Mouse (Mus musculus) midbrain, embryonic 15.5 days (tissue): Measurements from ENCODE around the gene 1700003F12Rik. TPM values are rescaled to one million over a fixed set of nuclear protein-coding genes. Genes with fewer than 3 reads are reported as not detected.

Experiments used
- ATAC-seq: fragments of 200-750 bp; cut with Nextera tagmentation; replicated peaks from 2 replicates; pipeline ENCODE4 v1.8.0; 2017; ENCODE audit warnings: moderate TSS enrichment
- H3K27ac ChIP-seq: fragments of 300-500 bp; sonication (generic); 2 replicates; pipeline ENCODE4 v1.5.1; 2015; ENCODE audit warnings: mild to moderate bottlenecking, inconsistent platforms
- H3K27me3 ChIP-seq: fragments of 300-500 bp; sonication (generic); replicated peaks from 2 replicates; pipeline ENCODE4 v1.6.1; 2015; ENCODE audit warnings: inconsistent platforms
- H3K36me3 ChIP-seq: fragments of 300-500 bp; sonication (generic); replicated peaks from 2 replicates; pipeline ENCODE4 v1.6.1; 2015; ENCODE audit warnings: inconsistent platforms
- H3K4me1 ChIP-seq: fragments of 300-500 bp; sonication (generic); 2 replicates; pipeline ENCODE4 v1.6.1; 2015; ENCODE audit warnings: inconsistent platforms
- H3K4me2 ChIP-seq: fragments of 300-500 bp; sonication (generic); 2 replicates; pipeline ENCODE4 v1.6.1; 2015; ENCODE audit warnings: inconsistent platforms, mild to moderate bottlenecking, moderate library complexity
- H3K4me3 ChIP-seq: fragments of 300-500 bp; sonication (generic); 2 replicates; pipeline ENCODE4 v1.5.1; 2015; ENCODE audit warnings: mild to moderate bottlenecking, inconsistent platforms
- H3K9ac ChIP-seq: fragments of 300-500 bp; sonication (generic); 2 replicates; pipeline ENCODE4 v1.6.1; 2015; ENCODE audit warnings: mild to moderate bottlenecking, inconsistent platforms
- H3K9me3 ChIP-seq: fragments of 300-500 bp; sonication (generic); 2 replicates; pipeline ENCODE4 v1.6.1; 2016; ENCODE audit warnings: inconsistent platforms
- WGBS: fragments of 180-500 bp; shearing (Covaris S2); methylation state at CpG from one replicate; pipeline ENCODE4 v1.1.7; 2015; ENCODE audit warnings: mixed read lengths; 5-methylcytosine and 5-hydroxymethylcytosine counted together
- polyA plus RNA-seq: library from polyadenylated mRNA; unstranded; fragments of >200 nt; fragmentation: Nextera tagmentation; extraction: Ambion mirVana; gene quantifications from 2 replicates; pipeline ENCODE4 v1.2.1, GENCODE M21; 2015

Gene 1700003F12Rik
- polyA plus RNA-seq: 1.8 and 2.1 TPM in 2 replicates

DNA sequence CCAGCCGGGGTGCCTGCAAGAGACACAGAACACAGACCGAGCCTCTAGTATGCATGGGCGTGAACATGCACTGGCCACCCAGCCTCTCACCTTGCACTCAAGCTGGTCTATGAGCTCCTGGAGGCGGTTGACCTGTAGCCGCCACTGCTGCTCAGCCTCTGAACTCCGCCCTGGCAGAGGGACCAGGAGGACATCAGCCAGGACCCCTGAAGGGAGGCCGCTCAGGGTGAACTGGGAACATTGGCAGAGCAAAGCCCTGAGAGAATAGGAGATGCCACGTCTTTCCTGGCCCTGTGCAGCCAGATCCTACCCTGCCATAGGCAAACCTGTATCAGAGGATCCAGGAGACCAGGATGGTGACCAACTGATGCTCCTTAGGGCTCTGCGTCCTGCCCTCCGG is at the start of gene 1700003F12Rik:
Gene 1700003F12Rik, plus strand, starts transcription at position 375 of the 400 bp plus-strand sequence.
- Histone ChIP-seq H3K4me2 (no peak within 1 kb of the TSS), H3K9me3 (no peaks in the 10 kb centered on the region), H3K27ac (no peak within 1 kb of the TSS), H3K36me3 (no peaks in the 10 kb centered on the region), H3K27me3 (peaks cover 14% of the 10 kb centered on the region; the same call in 1 of the 2 replicates), H3K4me1 (peaks cover 15% of the 10 kb centered on the region), H3K4me3 (no peak within 1 kb of the TSS), H3K9ac (no peak within 1 kb of the TSS)
- ATAC-seq: no peak
- WGBS: 90% methylated on average over 10 of the region's 10 CpGs

- ATAC-seq: no peak
- Histone ChIP-seq H3K9me3 (no peaks in the 10 kb centered on the region), H3K27ac (no peak overlapping the region), H3K27me3 (no peaks in the 10 kb centered on the region), H3K4me2 (no peak overlapping the region), H3K9ac (no peak overlapping the region), H3K4me3 (no peak overlapping the region), H3K4me1 (no peaks in the 10 kb centered on the region), H3K36me3 (no peaks in the 10 kb centered on the region)
- WGBS: 71% methylated on average over 5 of the region's 5 CpGs
These were observed 48.3 kb upstream of the 1700003F12Rik start for GRCm38 (mm10) chr2:154498571-154498970.

DNA sequence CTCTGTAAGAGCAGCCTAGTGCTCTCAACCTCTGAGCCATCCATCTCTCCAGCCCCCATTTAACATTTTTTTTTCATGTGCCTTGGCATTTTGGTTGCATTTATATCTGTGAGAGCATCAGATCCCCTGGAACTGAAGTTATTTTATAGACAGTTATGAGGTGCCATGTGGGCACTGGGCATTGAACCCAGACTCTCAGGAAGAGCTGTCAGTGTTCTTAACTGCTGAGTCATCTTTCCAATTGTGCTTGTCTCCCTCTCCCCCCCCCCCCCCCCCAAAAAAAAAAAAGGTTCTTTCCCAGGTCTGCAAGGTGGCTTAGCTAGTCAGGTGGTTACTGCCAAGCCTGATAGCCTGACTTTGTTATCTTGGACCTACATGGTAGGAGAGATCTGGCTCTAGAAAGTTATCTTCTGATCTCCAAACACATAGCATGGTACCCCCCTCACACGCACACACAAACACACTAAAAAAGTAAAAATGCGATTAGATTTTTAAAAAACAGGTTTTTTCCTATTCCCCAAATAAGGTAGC is 47.1 kb upstream of the 1700003F12Rik start:
- ATAC-seq: no peak
- H3K4me3 ChIP-seq: no peak overlapping the region
- H3K4me1 ChIP-seq: no peaks in the 10 kb centered on the region
- H3K27ac ChIP-seq: no peak overlapping the region
- no peaks in the 10 kb centered on the region for H3K9me3 ChIP-seq
- H3K9ac ChIP-seq: no peak overlapping the region
- H3K36me3 ChIP-seq: no peaks in the 10 kb centered on the region
- no peak overlapping the region for H3K4me2 ChIP-seq
- WGBS: 95% methylated on average over 2 of the region's 2 CpGs
- H3K27me3 ChIP-seq: no peaks in the 10 kb centered on the region

- H3K4me2 ChIP-seq: no peak overlapping the region
- WGBS: 93% methylated on average over 3 of the region's 3 CpGs
- H3K4me1 ChIP-seq: no peaks in the 10 kb centered on the region
- H3K9ac ChIP-seq: no peak overlapping the region
- no peak overlapping the region for H3K27ac ChIP-seq
- H3K9me3 ChIP-seq: no peaks in the 10 kb centered on the region
- H3K36me3 ChIP-seq: no peaks in the 10 kb centered on the region
- no peaks in the 10 kb centered on the region for H3K27me3 ChIP-seq
- no peak for ATAC-seq
- H3K4me3 ChIP-seq: no peak overlapping the region
These were observed 46.1 kb upstream of the 1700003F12Rik start for GRCm38 (mm10) chr2:154500758-154501157.

- Histone ChIP-seq H3K4me3 (no peak overlapping the region), H3K27me3 (no peaks in the 10 kb centered on the region), H3K27ac (no peak overlapping the region), H3K4me2 (no peak overlapping the region), H3K9me3 (no peaks in the 10 kb centered on the region), H3K36me3 (peaks cover 9% of the 10 kb centered on the region), H3K4me1 (no peaks in the 10 kb centered on the region), H3K9ac (no peak overlapping the region)
- ATAC-seq: no peak
- 75% methylated on average over 2 of the region's 2 CpGs for WGBS
These were observed 39.8 kb upstream of the 1700003F12Rik start for GRCm38 (mm10) chr2:154507076-154507475.

- Histone ChIP-seq H3K27ac (no peak overlapping the region), H3K27me3 (no peaks in the 10 kb centered on the region), H3K9ac (no peak overlapping the region), H3K4me1 (no peaks in the 10 kb centered on the region), H3K9me3 (no peaks in the 10 kb centered on the region), H3K4me3 (no peak overlapping the region), H3K4me2 (no peak overlapping the region), H3K36me3 (peaks cover 9% of the 10 kb centered on the region)
- ATAC-seq: no peak
- WGBS: 79% methylated on average over 9 of the region's 9 CpGs
These were observed 39.2 kb upstream of the 1700003F12Rik start for GRCm38 (mm10) chr2:154507566-154508283.

GRCm38 (mm10) chr2:154508450-154508849 is 38.4 kb upstream of the 1700003F12Rik start:
- Histone ChIP-seq H3K27ac (no peak overlapping the region), H3K36me3 (peaks cover 9% of the 10 kb centered on the region), H3K9ac (no peak overlapping the region), H3K27me3 (no peaks in the 10 kb centered on the region), H3K9me3 (no peaks in the 10 kb centered on the region), H3K4me1 (no peaks in the 10 kb centered on the region), H3K4me2 (no peak overlapping the region), H3K4me3 (no peak overlapping the region)
- ATAC-seq: no peak
- WGBS: 91% methylated on average over 4 of the region's 4 CpGs

DNA sequence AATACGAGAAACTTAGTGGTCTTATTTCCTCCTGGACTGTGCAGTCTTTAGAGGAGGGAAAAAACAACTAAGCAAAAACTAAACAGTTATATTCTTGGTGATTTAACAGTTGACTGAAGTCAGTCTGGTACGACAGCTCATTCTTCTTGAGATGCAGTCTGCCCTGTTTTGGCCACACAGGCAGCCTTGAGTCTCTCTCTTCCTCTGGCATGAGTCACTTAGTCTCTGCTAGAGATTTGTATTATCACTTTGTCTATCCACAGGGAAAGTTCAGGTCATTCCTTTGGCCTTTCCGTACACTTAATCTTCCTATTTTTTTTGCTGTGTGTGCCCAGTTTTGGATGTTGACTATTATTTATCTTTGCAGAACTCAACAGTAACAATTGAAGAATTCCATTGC is 36.7 kb upstream of the 1700003F12Rik start:
- no peak for ATAC-seq
- no peak overlapping the region for H3K4me3 ChIP-seq
- peaks cover 9% of the 10 kb centered on the region for H3K36me3 ChIP-seq
- no peak overlapping the region for H3K27ac ChIP-seq
- WGBS: 95% methylated on average over 3 of the region's 3 CpGs
- H3K4me2 ChIP-seq: no peak overlapping the region
- H3K27me3 ChIP-seq: no peaks in the 10 kb centered on the region
- no peak overlapping the region for H3K9ac ChIP-seq
- no peaks in the 10 kb centered on the region for H3K9me3 ChIP-seq
- no peaks in the 10 kb centered on the region for H3K4me1 ChIP-seq

- no peaks in the 10 kb centered on the region for H3K4me1 ChIP-seq
- H3K36me3 ChIP-seq: 0 out of 2 replicates have a peak, but pooled peaks cover 6% of the 10 kb centered on the region
- no peak overlapping the region for H3K4me3 ChIP-seq
- no peak overlapping the region for H3K27ac ChIP-seq
- H3K9me3 ChIP-seq: no peaks in the 10 kb centered on the region
- no peak overlapping the region for H3K4me2 ChIP-seq
- ATAC-seq: no peak
- 87% methylated on average over 3 of the region's 3 CpGs for WGBS
- H3K9ac ChIP-seq: no peak overlapping the region
- no peaks in the 10 kb centered on the region for H3K27me3 ChIP-seq
These were observed 29.9 kb upstream of the 1700003F12Rik start for GRCm38 (mm10) chr2:154516944-154517343.

DNA sequence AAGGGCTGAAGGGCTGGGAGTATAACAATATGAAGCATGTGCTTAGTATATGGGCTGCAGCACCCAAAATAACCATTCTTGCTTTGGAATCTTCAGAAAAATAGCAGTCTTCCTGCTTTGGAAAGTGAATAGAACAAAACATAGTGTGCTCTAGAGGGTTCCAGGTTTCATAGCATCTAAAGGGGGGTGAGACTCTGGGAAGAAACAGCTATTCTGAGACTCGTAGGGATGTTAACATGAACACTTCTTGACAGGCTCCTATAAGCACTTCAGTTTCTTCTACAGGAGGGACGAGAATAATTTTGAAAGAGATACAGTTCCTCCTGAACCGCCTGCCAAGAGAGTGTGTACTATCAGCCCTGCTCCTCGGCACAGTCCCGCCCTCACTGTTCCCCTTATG is 29.5 kb upstream of the 1700003F12Rik start:
- no peak for ATAC-seq
- Histone ChIP-seq H3K4me1 (no peaks in the 10 kb centered on the region), H3K4me3 (no peak overlapping the region), H3K9me3 (no peaks in the 10 kb centered on the region), H3K4me2 (no peak overlapping the region), H3K9ac (no peak overlapping the region), H3K27me3 (no peaks in the 10 kb centered on the region), H3K27ac (no peak overlapping the region), H3K36me3 (0 out of 2 replicates have a peak, but pooled peaks cover 6% of the 10 kb centered on the region)
- WGBS: 96% methylated on average over 5 of the region's 5 CpGs

DNA sequence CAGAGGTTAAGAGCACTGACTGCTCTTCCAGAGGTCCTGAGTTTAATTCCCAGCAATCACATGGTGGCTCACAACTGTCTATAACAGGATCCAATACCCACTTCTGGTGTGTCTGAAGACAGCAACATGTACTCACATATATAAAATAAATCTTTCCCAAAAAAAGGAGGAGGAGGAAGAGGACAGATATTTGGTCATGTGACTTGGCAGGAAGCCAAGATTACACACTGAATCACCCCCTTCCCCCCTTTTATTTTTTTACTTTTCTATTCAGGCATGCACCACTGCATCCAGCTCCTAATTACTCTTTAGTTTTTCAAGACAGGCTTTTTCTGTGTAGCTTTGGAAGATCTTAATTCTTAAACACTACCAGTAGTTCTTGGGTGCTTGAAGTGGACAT is 25.4 kb upstream of the 1700003F12Rik start:
- no peak for ATAC-seq
- no peaks in the 10 kb centered on the region for H3K9me3 ChIP-seq
- H3K36me3 ChIP-seq: peaks cover 19% of the 10 kb centered on the region; the same call in 1 of the 2 replicates

GRCm38 (mm10) chr2:154522334-154522733 is 24.6 kb upstream of the 1700003F12Rik start:
- Histone ChIP-seq H3K36me3 (peaks cover 19% of the 10 kb centered on the region; the same call in 1 of the 2 replicates), H3K4me1 (no peaks in the 10 kb centered on the region), H3K27me3 (no peaks in the 10 kb centered on the region), H3K4me2 (no peak overlapping the region), H3K9me3 (no peaks in the 10 kb centered on the region), H3K27ac (no peak overlapping the region), H3K4me3 (no peak overlapping the region), H3K9ac (no peak overlapping the region)
- 97% methylated on average over 5 of the region's 5 CpGs for WGBS
- ATAC-seq: no peak

More for the DNA sequence above, 25.4 kb upstream of the 1700003F12Rik start:
- Histone ChIP-seq H3K4me1 (no peaks in the 10 kb centered on the region), H3K27ac (no peak overlapping the region), H3K9ac (no peak overlapping the region), H3K27me3 (no peaks in the 10 kb centered on the region), H3K4me2 (no peak overlapping the region), H3K4me3 (no peak overlapping the region)

DNA sequence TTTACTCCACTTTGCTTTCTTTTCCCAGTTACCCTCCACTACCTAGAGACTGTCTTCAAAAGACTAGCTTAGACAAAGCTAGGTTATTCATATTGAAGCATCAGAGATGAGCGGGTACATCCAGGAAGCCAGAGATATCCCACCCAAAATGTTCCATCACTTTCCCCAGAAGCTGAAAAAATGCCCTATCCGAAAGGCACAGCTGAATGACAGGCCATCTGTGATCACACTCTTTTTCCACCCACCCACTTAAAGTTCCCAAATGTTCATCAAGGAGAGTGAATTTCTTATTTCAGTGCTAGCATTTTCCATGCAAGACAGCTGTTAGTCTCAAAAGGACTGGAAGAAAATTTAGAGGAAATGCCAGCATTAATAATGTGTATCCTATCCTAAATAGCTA is 21.6 kb upstream of the 1700003F12Rik start:
- peaks cover 17% of the 10 kb centered on the region; the same call in 1 of the 2 replicates for H3K36me3 ChIP-seq
- H3K4me2 ChIP-seq: no peak overlapping the region
- H3K27ac ChIP-seq: no peak overlapping the region
- 91% methylated on average over 2 of the region's 2 CpGs for WGBS
- ATAC-seq: no peak
- no peaks in the 10 kb centered on the region for H3K9me3 ChIP-seq
- H3K27me3 ChIP-seq: no peaks in the 10 kb centered on the region
- no peak overlapping the region for H3K9ac ChIP-seq
- no peaks in the 10 kb centered on the region for H3K4me1 ChIP-seq
- no peak overlapping the region for H3K4me3 ChIP-seq
